Mouse (Mus musculus) lung, embryonic 14.5 days (tissue): Measurements from ENCODE around the gene Cdh13. TPM values are rescaled to one million over a fixed set of nuclear protein-coding genes. Genes with fewer than 3 reads are reported as not detected.

Experiments used
- ATAC-seq: fragments of 200-750 bp; cut with Nextera tagmentation; 2 replicates; pipeline ENCODE4 v1.8.0; 2017; ENCODE audit warnings: mild to moderate bottlenecking, moderate TSS enrichment, moderate library complexity; ENCODE audit not compliant: insufficient read depth
- DNase-seq: peaks from one replicate; pipeline ENCODE4 v3.0.0-alpha.2; 2015
- H3K27ac ChIP-seq: fragments of 300-500 bp; sonication (generic); 2 replicates; pipeline ENCODE4 v1.5.1; 2014; ENCODE audit warnings: low read depth, mild to moderate bottlenecking, moderate library complexity
- H3K27me3 ChIP-seq: fragments of 300-500 bp; sonication (generic); 2 replicates; pipeline ENCODE4 v1.6.1; 2014; ENCODE audit warnings: low read length, control low read depth; ENCODE audit not compliant: insufficient read depth
- H3K36me3 ChIP-seq: fragments of 300-500 bp; sonication (generic); 2 replicates; pipeline ENCODE4 v1.6.1; 2014; ENCODE audit warnings: control low read depth; ENCODE audit not compliant: insufficient read depth
- H3K4me1 ChIP-seq: fragments of 300-500 bp; sonication (generic); 2 replicates; pipeline ENCODE4 v1.6.1; 2014; ENCODE audit warnings: antibody characterized with exemption, control low read depth; ENCODE audit not compliant: insufficient read depth
- H3K4me2 ChIP-seq: fragments of 300-500 bp; sonication (generic); 2 replicates; pipeline ENCODE4 v1.6.1; 2014; ENCODE audit warnings: mild to moderate bottlenecking
- H3K4me3 ChIP-seq: fragments of 300-500 bp; sonication (generic); 2 replicates; pipeline ENCODE4 v1.5.1; 2014; ENCODE audit warnings: low read depth, low read length
- H3K9ac ChIP-seq: fragments of 300-500 bp; sonication (generic); 2 replicates; pipeline ENCODE4 v1.6.1; 2014
- H3K9me3 ChIP-seq: fragments of 300-500 bp; sonication (generic); 2 replicates; pipeline ENCODE4 v1.6.1; 2016; ENCODE audit warnings: low read depth, low read length, control low read depth
- CTCF ChIP-seq: IDR thresholded peaks from 2 replicates; pipeline ENCODE4 v1.5.1; 2016; ENCODE audit warnings: antibody characterized with exemption, low read depth
- WGBS: fragments of 180-500 bp; shearing (Covaris S2); extraction: QIAGEN DNeasy Blood & Tissue Kit; methylation state at CpG from one replicate; pipeline ENCODE4 v1.1.7; 2014; 5-methylcytosine and 5-hydroxymethylcytosine counted together
- polyA plus RNA-seq: library from polyadenylated mRNA; unstranded; fragments of >200 nt; fragmentation: Nextera tagmentation; extraction: Ambion mirVana; gene quantifications from 2 replicates; pipeline ENCODE4 v1.2.1, GENCODE M21; 2014

The Cdh13 gene
- polyA plus RNA-seq, 1 experiment from 2014 or later, result 1.2 TPM

- WGBS, result 31% methylated on average over 7 of the region's 8 CpGs
- Histone ChIP-seq H3K4me2 (no peak overlapping the region), H3K9ac (no peak overlapping the region), H3K4me3 (no peak overlapping the region), H3K27me3 (no peaks in the 10 kb centered on the region), H3K4me1 (no peaks in the 10 kb centered on the region), H3K9me3 (no peaks in the 10 kb centered on the region), H3K27ac (no peak overlapping the region), H3K36me3 (no peaks in the 10 kb centered on the region)
- DNase-seq (peak; percentile 68), ATAC-seq (peak; percentile 70)
- no peak for TF ChIP-seq CTCF
These were observed 1077.3 kb downstream of the Cdh13 start for GRCm38 (mm10) chr8:119360686-119361295.
